Mouse (Mus musculus) heart, adult 2 months (tissue): ENCODE measurements around the gene Glyr1.

ENCODE experiments used
- CTCF ChIP-seq: fragments of 200-600 bp; IDR thresholded peaks from 2 replicates; pipeline ENCODE4 v1.8.1; 2022; ENCODE audit warnings: antibody characterized with exemption, mild to moderate bottlenecking, moderate library complexity
- EP300 ChIP-seq: fragments of 200-500 bp; IDR thresholded peaks from 2 replicates; pipeline ENCODE4 v1.6.1; 2011; ENCODE audit warnings: low read depth, low read length, control low read depth; ENCODE audit not compliant: insufficient read depth
- POLR2A ChIP-seq: fragments of 200-500 bp; IDR thresholded peaks from 2 replicates; pipeline ENCODE4 v1.6.1; 2011; ENCODE audit warnings: mild to moderate bottlenecking, low read depth, low read length, control low read depth; ENCODE audit not compliant: insufficient read depth

DNA sequence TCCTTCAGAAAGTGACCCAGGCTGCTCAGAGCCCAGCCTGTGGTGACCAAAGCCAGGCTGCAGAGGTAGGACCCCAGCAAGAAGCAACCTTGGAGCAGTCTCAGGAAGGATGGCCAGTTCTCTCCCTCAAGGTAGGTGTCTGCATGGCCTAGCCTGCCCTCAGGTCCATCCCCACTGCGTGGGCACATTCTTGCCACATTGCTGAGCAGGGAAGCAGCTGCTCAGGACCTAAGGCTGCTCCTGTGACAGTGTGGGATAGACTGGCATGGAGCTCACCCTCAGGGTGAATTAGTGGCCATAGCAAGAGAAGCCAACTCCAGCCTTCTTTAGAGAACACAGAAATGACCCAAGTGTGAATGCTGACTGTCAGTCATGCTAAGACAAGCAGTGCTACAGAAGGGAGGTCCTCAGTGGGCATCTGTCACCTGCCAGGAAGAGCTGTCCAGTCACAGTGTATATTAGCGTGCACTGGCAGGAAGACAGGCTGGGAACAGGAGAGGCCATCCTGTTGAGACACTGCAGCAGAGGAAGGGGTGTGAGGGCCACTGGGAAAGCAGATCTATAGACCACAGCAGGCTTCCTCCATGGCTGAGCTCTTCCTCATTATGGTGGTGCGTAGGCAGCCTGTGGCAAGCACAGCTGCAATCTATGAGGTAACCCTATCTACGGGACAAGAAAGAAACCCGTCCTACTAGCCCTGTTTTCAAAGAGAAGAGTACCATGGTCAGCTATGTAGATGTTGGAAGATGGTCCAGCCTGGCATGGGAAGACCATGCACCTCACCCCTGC is 80.4 kb downstream of the Glyr1 start:
- no peak for TF ChIP-seq POLR2A
- TF ChIP-seq CTCF: no peak
- TF ChIP-seq EP300: no peak
